Mouse (Mus musculus) retina, embryonic 14.5 days (tissue): ENCODE measurements at regions not wholly inside any gene's neighbourhood (a gene's known extent, or its start where the extent isn't known, plus 50 kb on each side); places are given as distances from the start of the nearest gene placed in this dataset.

Source experiments
- DNase-seq: peaks from one replicate; pipeline ENCODE4 v3.0.0-alpha.2; 2015; ENCODE audit warnings: low spot score

DNA sequence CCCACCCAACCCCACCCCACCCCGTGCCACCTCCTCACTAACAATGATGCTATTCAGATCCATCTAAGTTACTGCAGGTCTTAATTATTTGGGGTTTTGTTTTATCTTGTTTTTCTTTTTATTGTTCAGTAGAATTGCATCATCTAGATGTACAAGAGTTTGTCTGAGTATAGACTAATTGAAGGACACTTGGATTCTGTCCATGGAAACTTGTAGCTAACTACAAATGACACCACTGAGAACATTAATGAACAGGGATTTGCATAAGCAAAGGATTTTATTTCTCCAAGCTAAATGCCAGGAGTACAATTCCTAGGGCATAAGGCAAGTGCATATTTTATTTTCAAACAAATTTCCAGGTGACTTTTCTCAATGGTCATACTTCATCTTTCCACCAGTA lies 318.4 kb upstream of the Slc7a11 start:
- DNase-seq: no peak

DNA sequence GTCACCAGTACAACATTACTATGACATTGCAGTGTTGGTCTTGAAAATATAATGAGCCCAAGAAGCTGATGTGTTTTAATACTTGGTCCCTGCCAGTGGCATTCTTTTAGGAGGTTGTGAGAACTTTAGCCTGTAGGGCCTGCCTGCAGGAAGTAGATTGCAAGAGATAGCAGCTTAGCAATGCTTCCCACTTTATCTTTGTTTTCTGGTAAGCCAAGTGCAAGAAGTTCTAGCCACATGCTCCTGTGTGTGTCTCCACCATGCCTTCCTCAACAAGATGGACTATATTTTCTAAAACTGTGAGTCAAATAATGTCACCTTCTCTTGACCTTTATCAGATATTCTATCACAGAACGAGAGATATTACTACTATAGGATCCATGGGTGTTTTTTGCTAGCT lies 314.7 kb upstream of the Slc7a11 start:
- no peak for DNase-seq

DNA sequence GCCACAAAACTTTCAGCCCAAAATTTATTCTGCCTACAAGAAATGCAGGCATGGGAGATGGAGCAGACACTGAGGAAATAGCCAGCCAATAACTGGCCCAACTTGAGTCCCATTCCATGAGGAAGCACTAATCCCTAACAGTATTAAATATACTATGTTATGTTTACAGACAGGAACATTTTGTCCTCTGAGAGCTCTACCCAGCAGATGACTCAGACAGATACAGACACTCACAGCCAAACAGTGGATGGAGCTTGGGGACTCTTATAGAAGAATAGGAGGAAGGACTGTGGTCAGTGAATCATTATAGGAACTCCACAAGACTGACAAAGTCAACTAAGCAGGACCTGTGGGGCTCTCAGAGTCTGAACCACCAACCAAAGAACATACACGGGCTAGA lies 293.8 kb upstream of the Slc7a11 start:
- DNase-seq: no peak

DNA sequence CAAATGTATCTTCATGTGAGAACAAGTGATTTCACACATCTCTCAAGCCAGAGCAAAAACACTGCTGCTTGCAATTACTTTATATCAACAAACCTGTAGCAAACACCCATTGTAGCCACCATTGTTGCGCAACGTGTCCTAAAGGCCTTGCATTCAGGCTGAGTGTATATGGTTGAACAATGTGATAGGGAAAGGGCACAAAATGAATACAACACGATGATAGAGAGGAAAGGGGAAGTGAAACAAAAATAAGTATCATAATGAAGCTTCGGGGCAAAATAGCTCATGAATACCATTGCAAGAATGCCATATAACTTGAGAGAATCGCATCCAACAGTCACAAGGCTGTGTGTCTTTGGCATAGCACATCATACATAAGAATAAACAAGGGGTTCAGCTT lies 275.6 kb upstream of the Slc7a11 start:
- DNase-seq: no peak

DNA sequence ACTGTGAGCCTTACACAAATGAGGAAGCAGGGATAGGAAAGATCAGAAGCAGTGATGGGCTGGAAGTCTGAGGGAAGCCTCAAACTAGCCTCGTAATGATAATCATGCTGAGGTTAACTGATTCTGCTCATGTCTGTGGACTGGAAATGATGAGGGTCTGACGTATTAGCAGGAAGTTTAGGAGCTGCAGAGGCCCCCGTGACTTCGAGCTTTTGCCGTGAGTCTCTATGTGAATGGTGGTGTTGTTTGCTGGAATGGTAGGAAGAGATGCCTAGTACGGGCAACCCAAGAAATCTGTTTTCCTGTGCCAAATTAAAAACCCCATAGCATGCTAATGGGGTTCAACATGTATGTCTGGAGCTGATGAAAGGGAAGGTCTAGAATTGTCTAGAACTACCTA lies 270.0 kb upstream of the Slc7a11 start:
- DNase-seq: no peak

DNA sequence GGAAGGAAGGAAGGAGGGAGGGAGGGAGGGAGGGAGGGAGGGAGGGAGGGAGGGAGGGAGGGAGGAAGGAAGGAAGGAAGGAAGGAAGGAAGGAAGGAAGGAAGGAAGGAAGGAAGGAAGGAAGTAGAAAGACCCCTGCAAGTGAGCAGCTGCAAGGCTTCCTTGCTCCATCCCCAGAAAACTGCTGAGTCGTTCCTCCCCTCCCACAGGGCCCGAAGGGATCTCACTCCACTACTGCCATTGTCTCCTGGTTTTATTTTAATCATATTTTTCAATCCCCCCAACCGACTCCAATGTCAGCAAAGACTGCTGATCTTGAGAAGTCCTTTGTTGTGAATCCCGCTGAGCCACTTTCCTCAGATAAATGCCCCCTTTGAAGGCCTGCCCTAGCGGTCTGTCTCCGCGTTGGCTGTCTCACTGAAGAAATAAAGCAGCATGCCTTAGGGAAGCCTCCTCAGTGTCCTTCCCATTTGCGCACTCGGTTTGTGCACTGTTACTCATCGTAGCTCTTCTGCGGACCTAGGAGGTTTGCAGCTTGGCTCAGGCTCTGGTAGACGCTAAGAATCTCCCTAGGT lies 266.1 kb upstream of the Slc7a11 start:
- DNase-seq: peak; percentile 43

DNA sequence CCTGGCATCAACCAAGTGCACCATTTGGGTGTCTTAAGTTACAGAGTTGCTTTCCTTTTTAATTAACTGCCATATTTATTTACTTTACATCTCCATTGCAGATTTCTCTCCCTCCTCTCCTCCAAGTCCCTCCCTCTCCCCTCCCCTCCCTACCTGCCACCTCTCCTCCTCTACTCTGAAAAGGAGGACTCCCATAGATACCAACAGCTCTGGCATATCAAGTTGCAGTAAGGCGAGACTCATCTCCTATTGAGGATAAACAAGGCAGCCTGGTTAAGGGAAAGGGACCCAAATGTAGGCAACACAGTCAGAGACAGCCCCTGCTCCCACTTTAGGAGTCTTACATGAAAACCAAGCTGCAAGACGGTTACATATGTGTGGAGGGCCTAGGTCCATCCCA lies 263.3 kb upstream of the Slc7a11 start:
- no peak for DNase-seq

DNA sequence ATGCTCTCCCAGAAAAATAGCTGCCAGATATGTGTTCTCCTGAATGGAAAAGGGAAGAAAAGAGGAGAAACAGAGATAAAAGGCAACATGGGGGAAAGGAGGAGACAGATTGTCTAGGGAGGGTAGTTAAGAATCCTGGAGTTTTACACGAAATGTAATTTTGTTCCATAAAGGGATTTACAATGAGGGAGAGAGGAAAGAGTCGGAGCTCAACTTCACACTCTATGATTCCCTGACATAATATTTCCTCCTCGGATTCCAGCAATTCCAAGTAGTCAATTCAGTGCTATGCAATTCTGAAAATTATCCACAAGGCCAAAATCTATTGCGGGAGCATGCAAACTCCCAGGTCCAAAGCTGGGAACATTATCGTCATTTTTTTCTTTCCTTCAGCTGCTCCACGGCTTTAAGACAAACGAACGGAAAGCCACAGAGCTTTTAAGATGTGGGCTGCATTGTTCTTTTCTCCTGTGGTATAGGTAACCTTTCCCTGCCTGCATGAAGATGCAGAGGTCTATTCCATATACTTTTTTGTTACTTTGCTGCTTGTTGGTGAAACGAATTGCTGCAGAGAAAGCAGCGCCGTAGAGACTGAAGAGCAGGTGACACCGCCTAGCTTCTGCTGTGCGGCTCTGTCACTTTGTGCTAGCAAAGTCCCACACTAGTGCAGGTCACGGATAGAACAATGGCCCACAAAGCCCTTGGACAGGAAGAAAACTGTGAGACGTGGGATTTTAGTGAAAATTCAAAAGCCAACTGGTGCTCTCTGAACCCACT lies 251.7 kb upstream of the Slc7a11 start:
- no peak for DNase-seq

DNA sequence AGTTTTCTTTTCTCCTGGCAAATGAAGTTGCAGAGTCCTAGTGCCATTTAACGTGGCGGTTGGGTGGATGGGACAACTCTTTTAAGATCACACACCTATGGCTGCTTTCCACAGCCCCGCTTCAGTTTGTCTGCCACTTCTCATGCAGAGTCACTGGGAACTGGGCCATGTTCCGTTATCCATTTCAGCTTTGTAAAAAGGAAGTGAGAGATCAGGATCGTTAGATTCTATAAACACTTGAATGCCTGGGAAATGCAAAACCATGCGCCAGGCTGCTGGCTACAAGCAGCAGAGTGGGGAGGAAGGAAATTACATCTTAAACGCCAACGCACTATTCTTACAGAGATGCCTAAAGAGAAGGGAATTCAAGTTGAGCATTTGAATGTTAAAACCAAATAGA lies 251.1 kb upstream of the Slc7a11 start:
- no peak for DNase-seq

DNA sequence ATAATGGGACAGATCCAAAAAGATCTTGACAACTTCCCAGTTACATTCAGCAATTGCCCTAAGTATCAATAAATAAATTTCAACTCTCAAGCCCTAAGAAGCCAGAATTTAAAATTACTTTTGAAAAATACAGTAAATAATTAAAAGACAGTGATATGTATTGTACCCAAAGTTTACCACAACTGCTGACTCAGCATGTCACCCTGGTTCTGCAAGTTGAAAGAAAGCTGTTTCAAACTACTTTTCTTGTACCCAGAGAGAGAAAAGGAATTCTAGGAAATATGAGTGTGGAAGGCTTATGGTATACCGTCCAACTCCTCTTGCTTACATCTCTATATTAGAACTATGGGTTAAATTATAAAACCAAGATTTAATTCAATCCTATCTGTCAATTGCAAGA lies 248.9 kb upstream of the Slc7a11 start:
- no peak for DNase-seq

DNA sequence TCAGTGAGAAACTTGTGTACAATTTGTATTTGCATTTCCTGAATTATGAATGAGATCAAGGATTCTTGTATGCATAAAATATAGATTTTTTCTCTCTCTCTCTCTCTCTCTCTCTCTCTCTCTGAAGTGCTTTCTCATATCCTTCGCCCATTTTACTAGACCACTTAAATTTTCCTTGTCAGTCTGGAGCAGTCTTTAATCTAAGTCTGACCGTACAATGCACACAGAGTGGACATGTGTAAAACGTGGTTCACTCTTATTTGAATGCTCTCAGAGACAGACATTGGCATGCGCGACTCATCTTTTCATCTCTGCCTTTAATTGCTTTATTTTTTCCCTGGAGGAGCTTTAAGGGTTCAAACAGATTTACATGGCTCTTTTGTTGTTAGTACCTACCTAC lies 247.3 kb upstream of the Slc7a11 start:
- no peak for DNase-seq

DNA sequence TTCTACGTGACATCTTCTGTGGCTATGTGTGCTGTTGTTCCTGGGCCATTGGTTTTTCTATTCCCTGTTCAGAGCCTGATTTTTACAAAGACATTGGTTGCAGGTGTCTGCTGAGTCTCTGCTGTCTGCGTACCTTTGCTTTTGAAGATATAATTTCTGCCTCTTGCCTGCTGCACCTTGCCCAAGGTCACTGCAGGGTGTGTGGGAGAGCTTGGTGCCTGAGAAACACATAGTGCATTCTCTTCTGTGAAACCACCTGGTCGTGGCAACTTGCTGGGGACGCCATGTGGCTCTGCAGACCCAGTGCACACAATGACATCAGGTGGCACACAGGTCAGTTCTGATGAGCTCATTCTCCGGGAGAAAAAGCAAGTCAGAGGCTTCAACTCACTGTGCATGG lies 246.0 kb upstream of the Slc7a11 start:
- no peak for DNase-seq

DNA sequence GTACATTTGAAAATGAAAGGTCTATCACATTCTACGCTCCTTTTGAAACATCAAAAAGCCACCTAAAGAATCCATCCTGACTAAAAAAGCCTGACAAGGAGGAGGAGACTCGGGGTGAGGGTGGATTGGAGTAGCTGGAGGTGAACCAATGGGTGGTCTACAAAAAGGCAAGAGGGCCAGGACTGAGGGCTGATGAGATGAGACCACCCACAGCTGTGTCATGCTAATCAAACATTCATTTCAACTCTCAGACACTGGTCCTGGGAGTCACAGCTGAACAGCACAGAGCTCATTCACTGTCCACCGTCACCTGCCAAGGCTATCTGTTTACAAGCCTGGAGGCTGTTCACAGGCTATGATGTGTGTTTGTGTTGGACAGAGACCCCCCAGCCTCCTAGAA lies 244.3 kb upstream of the Slc7a11 start:
- no peak for DNase-seq

DNA sequence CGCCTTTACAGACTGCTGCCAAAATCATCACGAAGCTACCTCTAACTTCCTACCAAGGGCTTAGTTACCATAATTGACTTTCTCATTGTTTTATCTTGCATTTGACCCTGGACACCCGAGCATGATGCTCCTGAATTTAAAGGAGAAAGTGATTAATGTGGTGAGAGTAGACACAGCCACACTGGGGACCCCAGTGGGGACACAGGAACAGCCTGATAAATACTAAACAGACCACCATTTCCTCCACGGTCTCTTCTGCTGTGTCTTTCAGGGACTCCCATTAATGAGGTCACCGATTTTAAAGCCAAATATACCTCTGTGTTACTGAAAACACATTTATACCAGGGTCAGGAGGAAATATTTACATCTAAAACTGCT lies 235.2 kb upstream of the Slc7a11 start:
- no peak for DNase-seq

DNA sequence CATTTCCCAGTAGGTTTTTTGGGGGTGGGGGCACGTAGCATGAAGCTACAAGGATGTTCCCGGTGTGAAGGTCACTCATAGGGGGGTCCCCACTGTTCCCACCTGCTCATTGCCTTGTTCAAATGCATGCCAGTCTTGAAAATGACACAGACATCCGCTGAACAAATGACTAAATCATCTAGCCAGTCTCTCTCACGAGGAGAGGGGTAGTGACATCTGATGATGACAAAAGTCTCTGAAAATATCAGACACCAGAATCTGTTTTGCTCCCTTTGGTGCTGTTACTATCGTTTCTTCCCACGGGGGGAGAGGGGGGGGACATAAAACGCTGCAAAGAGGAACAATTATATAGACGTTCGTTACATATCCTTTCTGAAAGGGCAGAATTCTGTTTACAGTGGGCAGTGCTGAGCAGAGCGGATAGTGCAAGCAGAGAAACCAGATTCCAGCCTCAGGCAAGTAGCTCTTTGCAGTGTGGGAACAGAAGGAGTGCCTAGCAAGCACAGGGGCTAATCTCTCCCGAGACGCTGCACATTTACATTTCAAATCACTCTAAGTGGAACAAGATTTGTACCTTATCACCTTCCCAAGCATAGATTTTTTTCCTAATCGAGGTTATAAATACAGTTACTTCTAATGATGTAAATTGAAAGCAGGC lies 234.7 kb upstream of the Slc7a11 start:
- no peak for DNase-seq

DNA sequence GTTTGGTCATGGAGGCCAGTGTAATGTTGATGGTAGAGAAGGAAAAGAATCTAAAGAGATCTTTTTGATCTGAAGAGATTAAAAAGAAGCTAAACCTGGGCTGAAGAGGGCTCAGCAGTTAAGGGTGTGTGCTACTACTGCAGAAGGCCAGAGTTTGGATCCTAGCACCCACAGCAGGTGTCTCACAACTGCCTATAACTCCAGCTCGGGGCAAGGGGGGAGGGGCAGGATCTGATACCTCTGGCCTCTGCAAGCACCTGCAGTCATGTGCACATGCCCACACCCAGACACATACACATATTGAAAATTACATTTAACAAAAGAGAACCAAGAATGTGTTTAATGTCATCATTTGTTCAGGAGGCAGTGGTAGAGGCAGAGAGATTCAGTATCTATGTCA lies 232.4 kb upstream of the Slc7a11 start:
- DNase-seq: no peak

DNA sequence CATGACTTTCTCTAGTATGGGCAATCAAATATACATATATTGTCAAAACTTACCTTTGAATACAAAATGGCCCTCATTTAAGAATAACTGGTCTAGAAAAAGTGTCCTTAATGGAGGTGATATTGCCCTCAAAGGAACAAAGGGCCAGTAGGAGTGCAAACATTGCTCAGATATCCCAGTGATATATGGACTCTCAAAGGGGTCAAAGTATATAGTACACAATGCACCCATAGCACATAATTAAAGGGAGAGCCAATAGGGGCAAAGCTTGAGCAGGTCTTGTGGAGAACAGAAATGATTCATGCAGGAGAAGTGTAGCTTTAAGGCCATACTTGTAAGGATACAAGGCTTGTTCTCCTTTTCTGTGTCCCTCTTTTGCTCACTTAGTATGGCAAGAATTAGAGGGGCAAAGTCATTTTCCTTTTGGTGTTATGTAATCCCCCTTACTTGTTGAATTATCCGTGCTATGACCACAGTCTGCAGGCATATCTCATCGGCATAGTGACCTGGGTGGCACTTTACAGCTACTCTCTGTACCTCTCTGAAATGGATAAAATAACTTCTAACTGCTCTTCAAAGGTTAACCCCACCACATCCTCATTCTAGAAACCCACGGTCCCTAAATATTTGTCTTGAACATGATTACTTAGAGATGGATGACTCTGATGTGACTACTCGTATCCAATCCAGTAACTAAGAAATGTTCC lies 231.6 kb upstream of the Slc7a11 start:
- DNase-seq: no peak

DNA sequence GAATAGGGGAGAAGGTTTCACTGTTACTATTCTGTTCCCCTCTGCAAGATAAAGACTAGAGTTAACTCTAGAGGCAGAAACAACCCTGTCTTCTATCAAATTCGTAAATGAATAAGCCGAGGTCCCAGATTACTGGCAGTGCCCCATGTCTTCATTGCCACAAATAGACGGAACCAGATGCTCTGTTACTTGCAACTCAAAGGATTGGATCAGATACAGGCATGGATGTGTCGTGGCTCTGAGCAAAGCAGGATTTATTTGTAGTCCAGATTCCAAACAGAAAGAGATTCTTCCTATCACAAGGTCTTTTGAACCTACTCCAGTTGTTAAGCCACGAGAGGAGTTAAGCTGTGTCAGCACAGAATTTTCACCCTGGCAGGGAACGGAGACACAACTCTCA lies 221.9 kb upstream of the Slc7a11 start:
- no peak for DNase-seq

DNA sequence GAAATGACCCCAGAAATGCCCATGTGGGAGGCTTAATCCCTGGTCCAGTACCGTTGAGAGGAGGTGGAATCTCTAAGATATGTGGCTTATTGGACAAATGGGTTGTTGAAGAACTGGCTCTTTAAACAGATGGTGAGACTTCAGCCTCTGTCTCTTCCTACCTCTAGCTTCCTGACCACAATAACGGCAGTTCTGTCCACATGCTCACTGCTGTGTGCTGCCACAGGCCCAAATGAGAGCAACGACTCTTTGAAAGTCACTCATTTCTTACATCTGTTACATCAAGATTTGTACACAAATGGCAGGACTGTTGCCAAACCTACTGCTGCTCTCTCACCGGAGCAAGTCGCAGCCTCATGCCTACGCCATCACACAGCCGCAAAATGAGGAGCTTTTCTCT lies 217.6 kb upstream of the Slc7a11 start:
- DNase-seq: no peak

DNA sequence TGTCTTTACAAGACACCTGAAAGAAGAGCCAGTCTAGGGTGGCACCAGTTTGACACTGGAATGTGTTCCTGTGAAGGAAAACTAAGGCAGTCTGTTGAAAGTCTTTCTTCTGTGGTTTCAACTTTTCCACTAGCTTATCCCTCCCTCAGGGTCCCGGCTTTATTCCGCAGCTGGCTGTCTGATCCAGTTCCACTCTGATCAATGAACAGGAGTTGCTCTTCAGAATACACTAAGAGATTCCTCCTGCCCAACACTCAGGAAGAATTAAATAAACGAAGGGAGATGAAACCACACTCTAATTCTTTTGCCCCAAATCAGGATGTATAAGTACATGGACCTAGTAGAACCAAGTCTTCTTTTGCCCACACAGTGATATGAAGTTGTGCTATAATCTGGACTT lies 217.2 kb upstream of the Slc7a11 start:
- no peak for DNase-seq

DNA sequence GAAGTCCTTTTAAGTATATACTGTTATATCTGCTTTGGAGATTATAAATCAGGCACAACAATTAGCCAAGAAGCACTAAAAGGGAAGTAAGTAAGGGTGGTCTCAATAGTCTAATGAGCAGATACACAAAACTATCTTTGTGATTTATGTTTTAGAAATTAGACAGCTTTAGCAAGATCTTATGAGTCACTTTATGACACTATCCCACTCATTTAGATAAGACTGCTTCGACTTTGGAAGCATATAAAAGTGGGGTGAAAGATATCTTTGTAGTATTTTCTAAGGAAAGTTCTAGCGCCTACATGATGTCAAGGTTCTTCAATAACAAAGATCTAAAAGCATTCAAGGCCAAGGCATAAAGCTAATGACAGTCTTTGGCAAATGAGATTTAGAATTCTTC lies 214.5 kb upstream of the Slc7a11 start:
- no peak for DNase-seq

DNA sequence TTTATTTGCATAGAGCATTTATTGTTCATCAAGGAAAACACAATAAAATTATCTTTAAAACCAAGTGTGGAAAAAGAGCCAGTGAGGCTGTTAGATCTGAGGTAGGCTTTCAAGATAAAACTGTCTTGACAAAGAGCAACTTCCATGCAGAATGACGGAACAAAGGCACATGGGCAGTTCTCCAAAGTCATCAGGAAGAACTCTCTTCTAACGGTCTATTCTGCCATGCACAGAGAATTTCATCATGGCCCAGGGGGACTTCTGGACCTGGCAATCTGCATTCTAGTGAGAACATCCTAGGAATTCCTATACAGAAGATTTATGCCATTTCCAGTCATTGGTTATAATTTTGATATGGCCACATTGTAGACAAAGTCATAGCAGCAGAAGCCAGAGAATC lies 211.0 kb upstream of the Slc7a11 start:
- no peak for DNase-seq

DNA sequence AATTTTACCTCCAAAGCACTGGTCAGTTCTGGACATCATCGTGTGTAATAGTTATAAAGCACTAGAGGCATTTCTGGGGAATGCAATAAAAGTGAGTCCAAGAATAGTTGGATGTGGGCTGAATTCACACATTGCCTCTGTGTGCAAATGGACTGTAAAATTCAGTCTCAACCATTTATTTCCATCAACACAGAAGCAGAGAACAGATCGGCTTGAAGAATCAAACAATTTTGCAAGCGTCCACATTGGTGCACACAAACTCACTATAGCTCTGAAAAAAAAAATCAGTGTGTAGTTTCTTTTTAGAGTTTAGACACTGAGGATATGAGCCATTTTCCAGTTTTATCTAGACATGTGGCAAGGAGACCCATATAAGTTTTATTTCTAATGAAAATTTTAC lies 208.9 kb upstream of the Slc7a11 start:
- no peak for DNase-seq
